Mouse (Mus musculus): ENCODE measurements at regions not wholly inside any gene's neighbourhood (a gene's known extent, or its start where the extent isn't known, plus 50 kb on each side); places are given as distances from the start of the nearest gene placed in this dataset.

DNA sequence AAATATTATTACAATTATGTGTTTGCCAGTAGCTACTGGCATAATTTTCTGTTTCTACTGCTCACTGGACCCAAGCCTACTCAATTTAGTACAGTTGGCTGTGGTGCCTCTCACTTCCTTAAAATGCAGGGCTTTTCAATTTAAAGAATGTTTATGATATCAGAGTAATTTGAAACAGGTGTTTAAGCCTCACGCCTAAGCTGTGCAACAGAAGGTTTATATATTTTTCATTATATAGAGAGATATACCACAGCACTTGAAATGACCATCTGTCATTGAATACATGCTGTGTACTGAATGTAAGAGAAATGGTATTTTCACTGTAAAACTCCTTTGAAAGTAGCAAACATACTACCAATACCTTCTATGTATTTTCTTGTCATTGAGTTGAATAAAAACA lies 376.8 kb downstream of the Otol1 start:
- Histone ChIP-seq H3K4me1 (ENCODE audit: control insufficient read depth, insufficient read depth, low read length) (no peaks in the 10 kb centered on the region), H3K27ac (ENCODE audit: insufficient read depth, low read depth, low read length) (no peak overlapping the region), H3K4me3 (ENCODE audit: insufficient read depth, low read depth, low read length) (no peak overlapping the region)
- no peak for TF ChIP-seq POLR2A (IDR thresholded peaks at IDR 0.05; ENCODE audit: insufficient read depth, low read depth, low read length)
- TF ChIP-seq CTCF (IDR thresholded peaks at IDR 0.05; ENCODE audit: insufficient read depth, low read depth, low read length), result no peak
- WGBS, result 93% methylated on average over 1 of the region's 1 CpGs

DNA sequence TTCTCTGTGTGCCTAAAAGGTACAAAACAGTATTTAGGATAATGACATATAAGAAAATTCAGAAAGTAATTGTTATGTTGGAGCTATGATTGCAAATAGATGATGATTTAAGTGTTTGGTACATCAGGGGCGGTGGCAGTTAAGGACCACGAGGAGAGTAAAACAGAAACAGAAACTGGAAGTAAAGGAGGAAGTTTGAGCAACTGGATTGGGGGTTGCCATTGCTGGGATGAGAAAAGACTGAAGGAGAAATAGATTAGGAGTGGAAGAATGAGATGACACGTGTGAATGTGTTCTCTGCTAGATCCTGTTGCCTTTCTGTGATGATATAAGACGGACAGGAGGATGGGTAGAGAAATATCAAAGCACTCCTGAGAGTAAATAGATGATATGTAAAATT lies 378.5 kb downstream of the Otol1 start:
- Histone ChIP-seq H3K4me3 (ENCODE audit: insufficient read depth, low read depth, low read length) (no peak overlapping the region), H3K27ac (ENCODE audit: insufficient read depth, low read depth, low read length) (no peak overlapping the region), H3K4me1 (ENCODE audit: control insufficient read depth, insufficient read depth, low read length) (no peaks in the 10 kb centered on the region)
- WGBS, result 84% methylated on average over 4 of the region's 4 CpGs
- TF ChIP-seq CTCF (IDR thresholded peaks at IDR 0.05; ENCODE audit: insufficient read depth, low read depth, low read length) (no peak), POLR2A (IDR thresholded peaks at IDR 0.05; ENCODE audit: insufficient read depth, low read depth, low read length) (no peak)

DNA sequence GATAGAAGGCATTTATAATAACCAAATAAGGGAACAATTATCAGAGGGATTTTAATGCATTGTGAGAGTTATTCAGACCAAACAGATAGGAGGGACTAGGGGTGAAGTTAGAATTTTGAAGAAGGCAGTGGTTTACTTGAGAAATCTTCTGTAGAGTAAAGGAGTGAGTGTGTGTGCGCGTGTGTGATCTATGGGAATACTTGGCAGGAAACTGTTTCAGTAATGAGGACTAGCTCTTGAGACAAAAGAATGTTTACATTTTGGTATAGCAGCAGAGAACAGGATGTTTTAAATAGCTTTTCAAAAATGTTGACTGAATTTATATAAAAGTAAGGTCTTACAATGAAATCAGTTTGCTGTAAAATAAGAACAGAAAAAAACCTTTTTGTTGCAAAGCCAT lies 393.8 kb downstream of the Otol1 start:
- no peak overlapping the region for H3K27ac ChIP-seq (ENCODE audit: insufficient read depth, low read depth, low read length)
- no peak for TF ChIP-seq POLR2A (IDR thresholded peaks at IDR 0.05; ENCODE audit: insufficient read depth, low read depth, low read length)
- TF ChIP-seq CTCF (IDR thresholded peaks at IDR 0.05; ENCODE audit: insufficient read depth, low read depth, low read length), result no peak
- H3K4me1 ChIP-seq (ENCODE audit: control insufficient read depth, insufficient read depth, low read length), result no peaks in the 10 kb centered on the region
- no peak overlapping the region for H3K4me3 ChIP-seq (ENCODE audit: insufficient read depth, low read depth, low read length)
- 61% methylated on average over 2 of the region's 2 CpGs for WGBS

DNA sequence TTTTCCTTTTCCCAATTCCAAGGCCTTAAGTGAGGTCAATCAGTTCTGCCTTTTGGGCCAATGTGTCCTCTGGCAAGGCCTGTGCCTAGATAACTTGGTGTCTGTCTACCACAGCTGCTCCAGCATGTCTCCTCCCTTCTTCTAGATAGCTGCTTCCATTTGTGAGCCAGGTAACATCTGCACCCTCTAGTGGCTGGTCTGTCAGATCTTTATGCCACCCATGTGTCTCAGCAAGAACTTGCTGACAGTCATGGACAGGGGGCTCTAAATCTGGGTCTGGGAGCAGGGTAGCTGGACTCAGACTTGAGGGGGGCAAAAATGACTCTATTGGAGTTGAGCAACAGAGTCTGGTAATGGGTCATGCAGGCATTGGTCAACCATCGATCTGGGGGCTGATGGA lies 399.2 kb downstream of the Otol1 start:
- Histone ChIP-seq H3K27ac (ENCODE audit: insufficient read depth, low read depth, low read length) (no peak overlapping the region), H3K4me3 (ENCODE audit: insufficient read depth, low read depth, low read length) (no peak overlapping the region), H3K4me1 (ENCODE audit: control insufficient read depth, insufficient read depth, low read length) (no peaks in the 10 kb centered on the region)
- TF ChIP-seq CTCF (IDR thresholded peaks at IDR 0.05; ENCODE audit: insufficient read depth, low read depth, low read length), result no peak
- no peak for TF ChIP-seq POLR2A (IDR thresholded peaks at IDR 0.05; ENCODE audit: insufficient read depth, low read depth, low read length)
- 94% methylated on average over 1 of the region's 1 CpGs for WGBS

DNA sequence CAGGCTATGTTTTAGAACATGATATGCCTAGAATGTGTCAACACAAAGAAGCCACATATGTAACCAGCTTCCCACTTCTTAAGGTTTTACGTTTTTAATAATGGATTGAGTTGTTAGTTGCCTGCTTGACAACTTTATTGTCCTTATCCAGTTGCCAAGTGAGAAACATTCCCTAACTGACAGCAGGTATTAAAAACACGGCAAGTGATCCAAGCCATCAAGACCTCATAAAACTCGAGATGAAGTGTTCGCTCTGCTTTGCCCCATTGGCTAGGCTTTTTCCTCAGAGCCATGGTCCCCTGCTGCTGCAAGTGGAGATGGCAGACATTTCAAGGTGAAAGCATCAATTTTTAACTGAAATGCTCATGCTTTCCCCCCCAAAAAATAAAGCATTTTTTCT lies 410.9 kb downstream of the Otol1 start:
- TF ChIP-seq POLR2A (IDR thresholded peaks at IDR 0.05; ENCODE audit: insufficient read depth, low read depth, low read length) (no peak), CTCF (IDR thresholded peaks at IDR 0.05; ENCODE audit: insufficient read depth, low read depth, low read length) (no peak)
- WGBS, result 67% methylated on average over 4 of the region's 4 CpGs

DNA sequence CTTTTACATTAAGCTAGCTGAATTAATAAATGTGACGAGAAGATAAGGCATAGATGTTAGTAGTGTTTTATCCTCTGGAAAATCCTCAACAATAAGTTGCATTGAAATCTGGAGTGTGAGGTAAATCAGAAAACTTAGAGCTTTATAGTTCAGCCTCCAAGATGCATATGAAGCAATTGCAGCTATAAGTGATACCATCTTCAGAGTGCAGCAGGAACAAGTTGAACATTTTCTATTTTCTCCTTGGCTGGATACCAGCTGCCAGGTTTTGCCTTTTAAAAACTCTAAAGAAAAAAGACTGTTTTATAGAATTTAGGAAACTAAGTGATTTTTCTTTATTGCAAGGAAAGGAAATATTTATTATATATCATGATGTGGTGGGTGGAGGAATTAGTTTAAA lies 414.6 kb downstream of the Otol1 start:
- Histone ChIP-seq H3K4me1 (ENCODE audit: control insufficient read depth, insufficient read depth, low read length) (no peaks in the 10 kb centered on the region), H3K27ac (ENCODE audit: insufficient read depth, low read depth, low read length) (no peak overlapping the region), H3K4me3 (ENCODE audit: insufficient read depth, low read depth, low read length) (no peak overlapping the region)
- TF ChIP-seq CTCF (IDR thresholded peaks at IDR 0.05; ENCODE audit: insufficient read depth, low read depth, low read length), result no peak
- TF ChIP-seq POLR2A (IDR thresholded peaks at IDR 0.05; ENCODE audit: insufficient read depth, low read depth, low read length), result no peak
- 91% methylated on average over 1 of the region's 1 CpGs for WGBS

More for the DNA sequence above, 410.9 kb downstream of the Otol1 start:
- Histone ChIP-seq H3K4me1 (ENCODE audit: control insufficient read depth, insufficient read depth, low read length) (no peaks in the 10 kb centered on the region), H3K27ac (ENCODE audit: insufficient read depth, low read depth, low read length) (no peak overlapping the region), H3K4me3 (ENCODE audit: insufficient read depth, low read depth, low read length) (no peak overlapping the region)

DNA sequence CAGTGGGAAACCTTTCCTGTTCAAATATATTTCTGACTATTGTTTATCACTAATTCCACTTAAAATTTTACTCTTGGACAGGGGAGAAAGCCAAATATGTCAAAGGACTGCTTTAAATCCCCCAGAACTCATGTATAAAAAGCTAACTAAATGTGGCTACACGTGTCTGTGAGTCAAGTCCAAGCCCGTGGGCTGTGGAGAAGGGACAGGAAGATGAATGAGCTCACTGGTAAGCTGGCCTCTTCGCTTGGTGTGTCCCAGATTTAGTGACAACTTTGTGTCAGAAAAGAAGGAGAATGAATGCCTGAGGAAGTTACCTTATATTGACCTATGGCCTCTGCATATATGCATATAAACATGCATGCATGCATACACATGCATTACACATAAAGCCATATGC lies 415.3 kb downstream of the Otol1 start:
- no peak for TF ChIP-seq POLR2A (IDR thresholded peaks at IDR 0.05; ENCODE audit: insufficient read depth, low read depth, low read length)
- no peak for TF ChIP-seq CTCF (IDR thresholded peaks at IDR 0.05; ENCODE audit: insufficient read depth, low read depth, low read length)
- Histone ChIP-seq H3K27ac (ENCODE audit: insufficient read depth, low read depth, low read length) (no peak overlapping the region), H3K4me3 (ENCODE audit: insufficient read depth, low read depth, low read length) (no peak overlapping the region), H3K4me1 (ENCODE audit: control insufficient read depth, insufficient read depth, low read length) (no peaks in the 10 kb centered on the region)
- 75% methylated on average over 3 of the region's 3 CpGs for WGBS

DNA sequence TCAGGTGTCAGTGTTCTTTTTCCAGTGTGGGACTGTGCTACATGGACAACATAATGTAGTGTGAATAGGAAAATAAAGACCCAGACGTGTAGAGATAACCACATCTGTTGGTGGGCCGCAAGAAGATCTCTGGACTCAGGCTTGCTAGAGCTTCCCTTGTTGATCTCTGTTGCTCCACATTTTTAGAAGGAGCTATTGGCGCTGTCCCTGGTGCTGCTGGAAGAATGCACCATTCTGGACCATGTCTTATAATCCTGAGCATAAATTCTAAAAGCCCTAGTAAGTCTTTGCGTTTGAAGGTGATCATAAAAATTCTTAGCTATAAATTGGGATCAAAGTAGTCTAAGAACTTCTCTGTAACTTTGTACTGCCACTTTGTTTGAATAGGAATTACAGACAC lies 429.3 kb downstream of the Otol1 start:
- no peak overlapping the region for H3K4me3 ChIP-seq (ENCODE audit: insufficient read depth, low read depth, low read length)
- WGBS, result 87% methylated on average over 4 of the region's 4 CpGs
- TF ChIP-seq CTCF (IDR thresholded peaks at IDR 0.05; ENCODE audit: insufficient read depth, low read depth, low read length) (no peak), POLR2A (IDR thresholded peaks at IDR 0.05; ENCODE audit: insufficient read depth, low read depth, low read length) (no peak)
- H3K4me1 ChIP-seq (ENCODE audit: control insufficient read depth, insufficient read depth, low read length), result no peaks in the 10 kb centered on the region
- H3K27ac ChIP-seq (ENCODE audit: insufficient read depth, low read depth, low read length), result no peak overlapping the region

DNA sequence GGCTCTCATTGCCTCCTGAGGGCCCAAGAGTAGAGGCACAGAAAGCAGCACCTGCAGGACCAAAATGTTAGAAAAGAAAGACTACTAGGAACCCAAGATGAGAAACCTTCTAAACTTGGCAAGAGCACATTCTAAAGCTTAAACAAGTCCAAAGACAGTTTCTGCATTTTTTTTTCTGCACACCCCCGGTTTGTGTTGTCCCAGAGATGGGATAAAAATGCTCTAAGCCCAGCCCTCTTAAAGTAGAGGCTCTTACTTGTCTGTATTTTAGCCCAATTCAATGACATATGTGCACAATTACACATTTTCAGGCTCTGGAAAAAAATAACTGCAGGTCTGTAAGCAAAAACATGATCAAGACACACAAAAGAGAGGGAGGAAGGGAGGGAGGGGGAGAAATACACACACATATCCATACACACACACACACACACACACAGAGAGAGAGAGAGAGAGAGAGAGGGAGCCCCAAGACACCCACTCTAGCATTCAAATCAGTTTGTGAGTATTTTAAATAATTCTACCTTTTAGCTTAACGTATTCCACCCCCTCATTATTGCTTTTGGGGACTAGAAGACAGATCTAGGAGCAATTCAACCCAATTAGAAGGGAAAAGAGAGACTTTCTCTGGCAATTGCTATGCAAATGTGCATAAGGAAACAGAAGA lies 449.9 kb downstream of the Otol1 start:
- Histone ChIP-seq H3K27ac (ENCODE audit: insufficient read depth, low read depth, low read length) (no peak overlapping the region), H3K4me3 (ENCODE audit: insufficient read depth, low read depth, low read length) (no peak overlapping the region), H3K4me1 (ENCODE audit: control insufficient read depth, insufficient read depth, low read length) (no peaks in the 10 kb centered on the region; the same call in 1 of the 2 replicates)
- TF ChIP-seq POLR2A (IDR thresholded peaks at IDR 0.05; ENCODE audit: insufficient read depth, low read depth, low read length) (no peak), CTCF (IDR thresholded peaks at IDR 0.05; ENCODE audit: insufficient read depth, low read depth, low read length) (no peak)
- WGBS, result 7% methylated on average over 2 of the region's 2 CpGs

DNA sequence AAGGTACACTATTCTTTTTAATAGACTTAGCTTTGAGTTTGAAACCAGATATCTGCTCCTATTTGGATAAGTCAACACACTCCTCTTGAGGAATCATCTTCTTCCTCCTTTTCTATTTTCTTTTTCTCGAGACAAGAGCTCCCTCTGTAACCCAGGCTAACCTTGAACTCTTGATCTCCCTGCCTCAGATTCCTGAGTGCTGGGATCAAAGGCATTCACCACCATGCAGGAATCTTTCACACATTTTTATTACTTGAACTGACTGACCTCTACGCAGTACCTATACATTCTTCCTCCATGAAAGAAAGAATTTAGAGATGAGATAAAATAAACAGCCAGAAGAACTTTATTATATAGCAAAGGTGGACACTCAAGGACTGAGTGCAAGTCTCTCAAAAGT lies 453.4 kb downstream of the Otol1 start:
- Histone ChIP-seq H3K4me1 (ENCODE audit: control insufficient read depth, insufficient read depth, low read length) (no peaks in the 10 kb centered on the region; the same call in 1 of the 2 replicates), H3K4me3 (ENCODE audit: insufficient read depth, low read depth, low read length) (no peak overlapping the region), H3K27ac (ENCODE audit: insufficient read depth, low read depth, low read length) (no peak overlapping the region)
- 92% methylated on average over 2 of the region's 2 CpGs for WGBS
- TF ChIP-seq POLR2A (IDR thresholded peaks at IDR 0.05; ENCODE audit: insufficient read depth, low read depth, low read length) (no peak), CTCF (IDR thresholded peaks at IDR 0.05; ENCODE audit: insufficient read depth, low read depth, low read length) (no peak)

Measured in olfactory bulb, adult 2 months (tissue).